Mouse (Mus musculus) kidney, embryonic 15.5 days (tissue): Measurements from ENCODE around the gene Vps11. TPM values are rescaled to one million over a fixed set of nuclear protein-coding genes. Genes with fewer than 3 reads are reported as not detected.

Source experiments
- ATAC-seq: fragments of 200-750 bp; cut with Nextera tagmentation; replicated peaks from 2 replicates; pipeline ENCODE4 v1.8.0; 2017; ENCODE audit warnings: moderate TSS enrichment; ENCODE audit not compliant: low FRiP score
- H3K27ac ChIP-seq: fragments of 300-500 bp; sonication (generic); 2 replicates; pipeline ENCODE4 v1.5.1; 2015; ENCODE audit warnings: mild to moderate bottlenecking, inconsistent platforms
- H3K27me3 ChIP-seq: fragments of 300-500 bp; sonication (generic); 2 replicates; pipeline ENCODE4 v1.6.1; 2015; ENCODE audit warnings: inconsistent platforms
- H3K36me3 ChIP-seq: fragments of 300-500 bp; sonication (generic); 2 replicates; pipeline ENCODE4 v1.6.1; 2015; ENCODE audit warnings: inconsistent platforms
- H3K4me1 ChIP-seq: fragments of 300-500 bp; sonication (generic); 2 replicates; pipeline ENCODE4 v1.6.1; 2015; ENCODE audit warnings: inconsistent platforms
- H3K4me2 ChIP-seq: fragments of 300-500 bp; sonication (generic); 2 replicates; pipeline ENCODE4 v1.6.1; 2015; ENCODE audit warnings: moderate library complexity, mild to moderate bottlenecking, inconsistent platforms
- H3K4me3 ChIP-seq: fragments of 300-500 bp; sonication (generic); replicated peaks from 2 replicates; pipeline ENCODE4 v1.5.1; 2015; ENCODE audit warnings: mild to moderate bottlenecking, inconsistent platforms
- H3K9ac ChIP-seq: fragments of 300-500 bp; sonication (generic); 2 replicates; pipeline ENCODE4 v1.6.1; 2015; ENCODE audit warnings: mild to moderate bottlenecking, inconsistent platforms
- H3K9me3 ChIP-seq: fragments of 300-500 bp; sonication (generic); replicated peaks from 2 replicates; pipeline ENCODE4 v1.6.1; 2016; ENCODE audit warnings: inconsistent platforms
- WGBS: fragments of 180-500 bp; shearing (Covaris S2); methylation state at CpG from one replicate; pipeline ENCODE4 v1.1.7; 2015; ENCODE audit warnings: mixed read lengths; 5-methylcytosine and 5-hydroxymethylcytosine counted together
- polyA plus RNA-seq: library from polyadenylated mRNA; unstranded; fragments of >200 nt; fragmentation: Nextera tagmentation; extraction: Ambion mirVana; gene quantifications from 2 replicates; pipeline ENCODE4 v1.2.1, GENCODE M21; 2015

Vps11 gene
- polyA plus RNA-seq, 1 experiment from 2014 or later = 32.9 TPM

DNA sequence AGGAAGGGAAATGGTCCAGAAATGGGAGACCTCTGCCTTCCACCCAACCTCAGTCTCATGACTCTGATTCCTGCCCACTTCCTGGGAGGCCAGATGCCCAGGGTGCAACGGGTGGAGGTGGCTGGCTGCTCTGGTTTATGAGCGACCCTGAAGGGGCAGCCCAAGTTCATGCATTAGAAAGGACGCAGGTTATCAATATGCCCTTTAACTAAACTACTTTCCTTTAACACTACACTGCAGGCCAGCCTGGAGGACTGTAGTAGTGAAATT is 42.7 kb downstream of the Vps11 start:
- Histone ChIP-seq H3K4me1 (peaks cover 29% of the 10 kb centered on the region), H3K27ac (peak overlapping the region; percentile 72; the same call in 1 of the 2 replicates), H3K4me2 (peak overlapping the region; percentile 94), H3K27me3 (no peaks in the 10 kb centered on the region), H3K4me3 (peak overlapping the region; percentile 87), H3K9ac (peak overlapping the region; percentile 82), H3K9me3 (no peaks in the 10 kb centered on the region), H3K36me3 (peaks cover 32% of the 10 kb centered on the region)
- ATAC-seq = no peak
- WGBS = 29% methylated on average over 3 of the region's 3 CpGs

- Histone ChIP-seq H3K9ac (peak overlapping the region; percentile 82; the same call in 1 of the 2 replicates), H3K27ac (peak overlapping the region; percentile 72; the same call in 1 of the 2 replicates), H3K4me2 (peak overlapping the region; percentile 94), H3K27me3 (no peaks in the 10 kb centered on the region), H3K36me3 (peaks cover 37% of the 10 kb centered on the region), H3K9me3 (no peaks in the 10 kb centered on the region), H3K4me1 (peaks cover 29% of the 10 kb centered on the region), H3K4me3 (peak overlapping the region; percentile 87)
- no peak for ATAC-seq
- 58% methylated on average over 5 of the region's 5 CpGs for WGBS
Observed at GRCm38 (mm10) chr9:44318076-44318825, 43.2 kb downstream of the Vps11 start.

DNA sequence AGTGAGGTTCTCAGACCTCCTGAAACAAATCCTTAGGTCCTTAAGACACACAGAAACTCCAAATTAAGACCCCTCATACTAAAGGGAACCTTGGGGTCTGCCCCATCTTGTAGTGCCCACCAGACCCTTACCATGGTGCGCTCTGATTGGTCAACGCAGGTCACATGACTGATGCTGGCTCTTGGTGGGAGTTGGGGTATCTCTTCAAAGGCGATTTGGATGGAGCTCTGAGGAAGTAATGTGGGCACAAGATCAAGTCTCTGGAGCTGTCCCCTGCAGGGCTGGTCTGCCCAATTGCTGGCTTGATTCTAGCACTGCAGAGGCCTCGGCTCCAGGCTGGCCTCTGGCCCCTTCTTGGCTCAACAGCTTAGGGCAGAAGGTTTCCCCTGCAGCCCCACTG is 44.0 kb downstream of the Vps11 start:
- Histone ChIP-seq H3K27me3 (no peaks in the 10 kb centered on the region), H3K4me2 (peak overlapping the region; percentile 94), H3K36me3 (peaks cover 45% of the 10 kb centered on the region), H3K27ac (no peak overlapping the region), H3K4me3 (peak overlapping the region; percentile 87; the same call in 1 of the 2 replicates), H3K4me1 (peaks cover 29% of the 10 kb centered on the region), H3K9ac (no peak overlapping the region), H3K9me3 (no peaks in the 10 kb centered on the region)
- no peak for ATAC-seq
- WGBS = 79% methylated on average over 4 of the region's 4 CpGs

GRCm38 (mm10) chr9:44314910-44315309 is 46.6 kb downstream of the Vps11 start:
- Histone ChIP-seq H3K4me1 (peaks cover 40% of the 10 kb centered on the region), H3K27me3 (no peaks in the 10 kb centered on the region), H3K27ac (no peak overlapping the region), H3K4me2 (no peak overlapping the region), H3K9ac (no peak overlapping the region), H3K9me3 (no peaks in the 10 kb centered on the region), H3K36me3 (peaks cover 49% of the 10 kb centered on the region), H3K4me3 (no peak overlapping the region)
- no peak for ATAC-seq
- WGBS = 97% methylated on average over 18 of the region's 18 CpGs

DNA sequence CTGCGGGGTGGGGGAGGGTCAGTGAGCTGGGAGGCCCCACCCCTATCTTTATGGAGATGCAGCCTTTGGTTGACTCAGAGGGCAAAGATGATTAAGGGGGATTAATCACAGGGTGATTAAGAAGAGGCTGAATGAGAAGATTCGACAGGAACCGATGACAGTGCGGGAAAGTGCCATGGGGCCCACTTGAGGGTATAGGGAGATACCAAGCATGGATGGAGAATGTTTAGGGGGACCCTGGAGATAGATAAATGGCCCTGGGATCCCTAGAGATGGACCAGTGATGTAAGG is 47.3 kb downstream of the Vps11 start:
- peaks cover 35% of the 10 kb centered on the region for H3K4me1 ChIP-seq
- no peak overlapping the region for H3K9ac ChIP-seq
- H3K27ac ChIP-seq = no peak overlapping the region
- peaks cover 50% of the 10 kb centered on the region for H3K36me3 ChIP-seq
- H3K9me3 ChIP-seq = no peaks in the 10 kb centered on the region
- no peak overlapping the region for H3K4me2 ChIP-seq
- no peaks in the 10 kb centered on the region for H3K27me3 ChIP-seq
- no peak for ATAC-seq
- H3K4me3 ChIP-seq = no peak overlapping the region
- 82% methylated on average over 4 of the region's 4 CpGs for WGBS

DNA sequence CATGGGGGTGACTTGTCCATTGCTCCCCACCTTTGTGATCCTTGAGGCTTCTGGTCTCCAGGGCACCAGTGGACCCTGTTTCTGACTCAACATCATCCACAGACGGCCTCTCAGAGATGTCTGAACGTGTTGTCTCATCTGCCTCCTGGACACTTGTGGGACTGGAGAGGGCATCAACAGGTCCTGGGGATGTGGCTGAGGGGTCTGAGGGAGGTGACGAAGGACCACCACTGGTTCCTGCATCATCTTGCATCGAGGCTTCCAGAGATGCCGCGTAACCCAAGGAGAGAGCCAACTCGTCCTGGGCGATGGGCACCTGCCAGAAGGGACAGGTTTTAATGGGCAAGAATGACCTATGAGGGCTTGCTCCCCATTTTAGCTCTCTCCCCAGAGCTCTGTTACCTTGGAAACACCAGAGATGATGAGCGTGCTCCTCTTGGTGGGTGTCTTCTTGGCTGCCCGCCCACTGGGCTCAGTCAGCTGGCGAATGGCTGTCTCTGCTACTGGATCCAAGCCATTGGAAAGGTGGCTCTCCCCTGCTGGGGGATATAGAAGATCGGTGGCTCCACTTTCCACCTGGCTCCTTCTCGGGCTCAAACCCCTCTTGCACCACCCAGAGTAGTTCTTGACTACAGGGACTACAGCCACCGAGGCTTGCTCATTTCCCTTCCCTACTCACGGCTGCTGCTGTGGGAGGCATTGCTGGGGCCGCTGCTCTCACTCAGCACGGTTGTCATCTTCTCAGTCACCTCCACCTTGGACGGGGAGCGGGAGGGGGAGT is 47.8 kb downstream of the Vps11 start:
- H3K4me2 ChIP-seq = no peak overlapping the region
- H3K9ac ChIP-seq = no peak overlapping the region
- H3K27ac ChIP-seq = no peak overlapping the region
- H3K36me3 ChIP-seq = peaks cover 51% of the 10 kb centered on the region
- peaks cover 29% of the 10 kb centered on the region for H3K4me1 ChIP-seq
- ATAC-seq = no peak
- H3K4me3 ChIP-seq = no peak overlapping the region
- H3K9me3 ChIP-seq = no peaks in the 10 kb centered on the region
- WGBS = 83% methylated on average over 19 of the region's 19 CpGs
- no peaks in the 10 kb centered on the region for H3K27me3 ChIP-seq

- no peaks in the 10 kb centered on the region for H3K27me3 ChIP-seq
- H3K27ac ChIP-seq = peak overlapping the region; percentile 62
- H3K9me3 ChIP-seq = no peaks in the 10 kb centered on the region
- peak overlapping the region; percentile 30 for H3K4me2 ChIP-seq
- H3K9ac ChIP-seq = no peak overlapping the region
- WGBS = 15% methylated on average over 27 of the region's 27 CpGs
- peak overlapping the region; percentile 11; the same call in 1 of the 2 replicates for H3K4me3 ChIP-seq
- H3K4me1 ChIP-seq = peaks cover 18% of the 10 kb centered on the region
- peak; percentile 47; the same call in 1 of the 2 replicates for ATAC-seq
- H3K36me3 ChIP-seq = peaks cover 45% of the 10 kb centered on the region
Observed at GRCm38 (mm10) chr9:44311136-44312134, 50.0 kb downstream of the Vps11 start.

DNA sequence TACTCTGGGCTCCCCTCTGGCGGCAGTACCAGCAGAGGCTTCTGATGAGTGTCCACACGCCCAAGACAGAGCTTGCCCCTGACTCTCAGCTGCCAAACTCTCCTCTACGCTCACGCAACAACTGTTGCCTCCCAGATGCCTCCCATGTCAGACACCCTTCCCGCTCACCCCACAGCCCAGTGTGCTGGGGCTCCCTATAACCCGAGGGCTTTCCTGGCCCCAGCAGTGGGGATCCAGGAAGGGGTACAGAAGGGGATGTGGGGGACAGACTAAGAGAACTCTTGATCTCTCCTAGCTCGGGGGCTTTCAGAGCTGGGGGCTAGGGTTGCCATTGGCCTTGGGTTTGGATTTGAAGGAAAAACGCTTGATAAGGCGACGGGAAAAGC is 50.7 kb downstream of the Vps11 start:
- no peaks in the 10 kb centered on the region for H3K27me3 ChIP-seq
- H3K4me1 ChIP-seq = peaks cover 18% of the 10 kb centered on the region
- peak overlapping the region; percentile 62 for H3K27ac ChIP-seq
- no peak for ATAC-seq
- peaks cover 38% of the 10 kb centered on the region for H3K36me3 ChIP-seq
- H3K4me2 ChIP-seq = peak overlapping the region; percentile 30
- H3K9ac ChIP-seq = no peak overlapping the region
- 41% methylated on average over 10 of the region's 10 CpGs for WGBS
- no peaks in the 10 kb centered on the region for H3K9me3 ChIP-seq
- 0 out of 2 replicates have a peak overlapping the region, but pooled peaks have one; percentile 11 for H3K4me3 ChIP-seq

DNA sequence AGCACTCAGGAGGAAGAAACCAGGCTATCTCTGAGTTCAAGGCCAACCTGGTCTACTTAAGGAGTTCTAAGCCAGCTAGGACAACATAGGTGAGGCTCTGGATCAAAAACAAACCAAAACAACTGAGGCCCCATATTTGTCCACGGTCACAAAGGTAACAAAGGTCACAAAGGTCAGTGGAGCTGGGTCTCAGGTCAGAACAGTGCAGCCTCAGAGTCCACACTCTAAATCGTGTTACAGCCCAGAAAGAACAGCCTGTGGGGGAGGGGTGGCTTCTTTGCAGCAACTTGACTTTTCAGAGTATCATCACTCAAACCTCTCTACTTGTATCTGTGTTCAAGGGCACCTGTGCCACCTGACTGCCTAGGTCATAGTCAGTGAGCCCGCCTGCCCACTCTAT is 51.7 kb downstream of the Vps11 start:
- Histone ChIP-seq H3K9ac (no peak overlapping the region), H3K4me1 (peaks cover 19% of the 10 kb centered on the region), H3K36me3 (peaks cover 28% of the 10 kb centered on the region), H3K9me3 (no peaks in the 10 kb centered on the region), H3K4me2 (no peak overlapping the region), H3K4me3 (no peak overlapping the region), H3K27me3 (no peaks in the 10 kb centered on the region), H3K27ac (no peak overlapping the region)
- 68% methylated on average over 3 of the region's 3 CpGs for WGBS
- no peak for ATAC-seq

GRCm38 (mm10) chr9:44307248-44307647 is 54.2 kb downstream of the Vps11 start:
- Histone ChIP-seq H3K9ac (no peak overlapping the region), H3K36me3 (peaks cover 15% of the 10 kb centered on the region), H3K4me2 (no peak overlapping the region), H3K9me3 (no peaks in the 10 kb centered on the region), H3K27ac (no peak overlapping the region), H3K4me3 (no peak overlapping the region), H3K27me3 (no peaks in the 10 kb centered on the region), H3K4me1 (peaks cover 31% of the 10 kb centered on the region)
- 72% methylated on average over 2 of the region's 2 CpGs for WGBS
- ATAC-seq = no peak

- no peak for ATAC-seq
- 0 out of 2 replicates have a peak overlapping the region, but pooled peaks have one; percentile 60 for H3K4me2 ChIP-seq
- H3K4me3 ChIP-seq = no peak overlapping the region
- H3K36me3 ChIP-seq = peaks cover 23% of the 10 kb centered on the region
- no peak overlapping the region for H3K9ac ChIP-seq
- no peak overlapping the region for H3K27ac ChIP-seq
- no peaks in the 10 kb centered on the region for H3K9me3 ChIP-seq
- 91% methylated on average over 6 of the region's 6 CpGs for WGBS
- H3K4me1 ChIP-seq = peaks cover 25% of the 10 kb centered on the region
- H3K27me3 ChIP-seq = no peaks in the 10 kb centered on the region
Observed at GRCm38 (mm10) chr9:44306532-44306931, 54.9 kb downstream of the Vps11 start.
